Mouse (Mus musculus): ENCODE data around the gene Zfand2b. TPM values are rescaled to one million over a fixed set of nuclear protein-coding genes. Genes with fewer than 3 reads are reported as not detected.
A peak's percentile ranks its signal among the peaks of the same experiment; 100 is the strongest.

Zfand2b gene
- polyA plus RNA-seq, 1 experiment from 2014 or later, result 33.6 TPM

- Histone ChIP-seq H3K27ac (ENCODE audit: low read depth, low read length) (no peak overlapping the region), H3K27me3 (ENCODE audit: control insufficient read depth, insufficient read depth, low read length) (peaks cover 47% of the 10 kb centered on the region), H3K4me3 (ENCODE audit: low read depth, low read length) (no peak overlapping the region), H3K4me2 (no peak overlapping the region), H3K9ac (ENCODE audit: low read length) (no peak overlapping the region), H3K36me3 (ENCODE audit: control insufficient read depth, insufficient read depth, low read length) (peaks cover 4% of the 10 kb centered on the region; the same call in 1 of the 2 replicates), H3K9me3 (ENCODE audit: control insufficient read depth, low read length) (no peaks in the 10 kb centered on the region), H3K4me1 (ENCODE audit: control insufficient read depth, insufficient read depth, low read length) (peaks cover 11% of the 10 kb centered on the region)
- 82% methylated on average over 13 of the region's 13 CpGs for whole genome bisulfite sequencing
- ATAC-seq (ENCODE audit: low FRiP score) (no peak), DNase-seq (ENCODE audit: low spot score, missing footprints) (no peak)
Observed at GRCm38 (mm10) chr1:75216797-75217585, 48.5 kb downstream of the Zfand2b start.

- no peaks in the 10 kb centered on the region for H3K9me3 ChIP-seq (ENCODE audit: control insufficient read depth, low read length)
- no peak overlapping the region for H3K9ac ChIP-seq (ENCODE audit: low read length)
- H3K4me2 ChIP-seq, result peak overlapping the region; percentile 94; the same call in 1 of the 2 replicates
- peaks cover 11% of the 10 kb centered on the region for H3K4me1 ChIP-seq (ENCODE audit: control insufficient read depth, insufficient read depth, low read length)
- WGBS, result 9% methylated on average over 6 of the region's 6 CpGs
- no peak overlapping the region for H3K27ac ChIP-seq (ENCODE audit: low read depth, low read length)
- DNase-seq (ENCODE audit: low spot score, missing footprints) (peak; percentile 85), ATAC-seq (ENCODE audit: low FRiP score) (no peak)
- H3K36me3 ChIP-seq (ENCODE audit: control insufficient read depth, insufficient read depth, low read length), result peaks cover 4% of the 10 kb centered on the region; the same call in 1 of the 2 replicates
- H3K27me3 ChIP-seq (ENCODE audit: control insufficient read depth, insufficient read depth, low read length), result peaks cover 47% of the 10 kb centered on the region
- H3K4me3 ChIP-seq (ENCODE audit: low read depth, low read length), result peak overlapping the region; percentile 49; the same call in 1 of the 2 replicates
Observed at GRCm38 (mm10) chr1:75217893-75218226, 49.4 kb downstream of the Zfand2b start.

GRCm38 (mm10) chr1:75218227-75219001, 50.0 kb downstream of the Zfand2b start:
- peak; percentile 87 for DNase-seq (ENCODE audit: low spot score, missing footprints)
- Histone ChIP-seq H3K4me2 (peak overlapping the region; percentile 94), H3K27me3 (ENCODE audit: control insufficient read depth, insufficient read depth, low read length) (peaks cover 47% of the 10 kb centered on the region)

GRCm38 (mm10) chr1:75219078-75219477, 50.6 kb downstream of the Zfand2b start:
- H3K27ac ChIP-seq (ENCODE audit: low read depth, low read length), result no peak overlapping the region

More at GRCm38 (mm10) chr1:75218227-75219001, 50.0 kb downstream of the Zfand2b start:
- H3K9me3 ChIP-seq (ENCODE audit: control insufficient read depth, low read length), result no peaks in the 10 kb centered on the region
- peak overlapping the region; percentile 49 for H3K4me3 ChIP-seq (ENCODE audit: low read depth, low read length)
- peaks cover 11% of the 10 kb centered on the region for H3K4me1 ChIP-seq (ENCODE audit: control insufficient read depth, insufficient read depth, low read length)
- WGBS, result 3% methylated on average over 38 of the region's 38 CpGs
- H3K9ac ChIP-seq (ENCODE audit: low read length), result peak overlapping the region; percentile 36; the same call in 1 of the 2 replicates
- H3K36me3 ChIP-seq (ENCODE audit: control insufficient read depth, insufficient read depth, low read length), result peaks cover 4% of the 10 kb centered on the region; the same call in 1 of the 2 replicates
- H3K27ac ChIP-seq (ENCODE audit: low read depth, low read length), result no peak overlapping the region
- ATAC-seq (ENCODE audit: low FRiP score), result peak; percentile 58; the same call in 1 of the 2 replicates

GRCm38 (mm10) chr1:75219531-75219930, 51.1 kb downstream of the Zfand2b start, which contains the start of gene Tuba4a:
Gene Tuba4a (minus strand): TSS chr1:75219865.
- H3K4me2 ChIP-seq, result peak within 1 kb of the TSS; percentile 94
- H3K27ac ChIP-seq (ENCODE audit: low read depth, low read length), result no peak within 1 kb of the TSS
- 0 out of 2 replicates have a peak, but pooled peaks cover 2% of the 10 kb centered on the region for H3K36me3 ChIP-seq (ENCODE audit: control insufficient read depth, insufficient read depth, low read length)
- peaks cover 11% of the 10 kb centered on the region for H3K4me1 ChIP-seq (ENCODE audit: control insufficient read depth, insufficient read depth, low read length)
- WGBS, result under 1% methylated on average over 34 of the region's 34 CpGs
- DNase-seq (ENCODE audit: low spot score, missing footprints) (peak; percentile 94), ATAC-seq (ENCODE audit: low FRiP score) (peak; percentile 49; the same call in 1 of the 2 replicates)
- no peaks in the 10 kb centered on the region for H3K9me3 ChIP-seq (ENCODE audit: control insufficient read depth, low read length)
- H3K9ac ChIP-seq (ENCODE audit: low read length), result peak within 1 kb of the TSS; percentile 47
- peaks cover 47% of the 10 kb centered on the region for H3K27me3 ChIP-seq (ENCODE audit: control insufficient read depth, insufficient read depth, low read length)
- peak within 1 kb of the TSS; percentile 49 for H3K4me3 ChIP-seq (ENCODE audit: low read depth, low read length)

More at GRCm38 (mm10) chr1:75219078-75219477, 50.6 kb downstream of the Zfand2b start:
- H3K4me1 ChIP-seq (ENCODE audit: control insufficient read depth, insufficient read depth, low read length), result peaks cover 11% of the 10 kb centered on the region
- peaks cover 47% of the 10 kb centered on the region for H3K27me3 ChIP-seq (ENCODE audit: control insufficient read depth, insufficient read depth, low read length)
- WGBS, result under 1% methylated on average over 24 of the region's 24 CpGs
- H3K9ac ChIP-seq (ENCODE audit: low read length), result peak overlapping the region; percentile 47
- H3K36me3 ChIP-seq (ENCODE audit: control insufficient read depth, insufficient read depth, low read length), result 0 out of 2 replicates have a peak, but pooled peaks cover 4% of the 10 kb centered on the region
- no peaks in the 10 kb centered on the region for H3K9me3 ChIP-seq (ENCODE audit: control insufficient read depth, low read length)
- peak; percentile 94 for DNase-seq (ENCODE audit: low spot score, missing footprints)
- H3K4me2 ChIP-seq, result peak overlapping the region; percentile 94
- ATAC-seq (ENCODE audit: low FRiP score), result peak; percentile 81
- peak overlapping the region; percentile 49 for H3K4me3 ChIP-seq (ENCODE audit: low read depth, low read length)

Small RNAs within 50 kb of the gene (microRNA-seq; reads per million reads assigned to microRNA genes)
- gene Gm27943, result not detected

Other genes starting within 250 kb of the Zfand2b start
- 0.03 and 0.04 TPM in 2 replicates for gene Cfap65, start 233.0 kb upstream of the Zfand2b start, polyA plus RNA-seq (2014; fragmentation: Nextera tagmentation; extraction: Ambion mirVana)
- gene Ihh, start 217.0 kb upstream of the Zfand2b start, polyA plus RNA-seq (2014; fragmentation: Nextera tagmentation; extraction: Ambion mirVana), result 0.22 TPM in 1 of 2 replicates, not detected in the other
- 12.9 and 13.0 TPM in 2 replicates for gene Nhej1, start 43.4 kb upstream of the Zfand2b start, polyA plus RNA-seq (2014; fragmentation: Nextera tagmentation; extraction: Ambion mirVana)
- gene Slc23a3, start 34.8 kb upstream of the Zfand2b start, polyA plus RNA-seq (2014; fragmentation: Nextera tagmentation; extraction: Ambion mirVana), result not detected in 2 replicates
- 45.5 and 49.8 TPM in 2 replicates for gene Cnppd1, start 25.9 kb upstream of the Zfand2b start, polyA plus RNA-seq (2014; fragmentation: Nextera tagmentation; extraction: Ambion mirVana)
- 55.1 and 58.3 TPM in 2 replicates for gene Retreg2, start 25.9 kb upstream of the Zfand2b start, polyA plus RNA-seq (2014; fragmentation: Nextera tagmentation; extraction: Ambion mirVana)
- 25.3 and 29.2 TPM in 2 replicates for gene Abcb6, start 11.7 kb downstream of the Zfand2b start, polyA plus RNA-seq (2014; fragmentation: Nextera tagmentation; extraction: Ambion mirVana)
- 14.3 and 14.4 TPM in 2 replicates for gene Ankzf1, start 23.5 kb downstream of the Zfand2b start, polyA plus RNA-seq (2014; fragmentation: Nextera tagmentation; extraction: Ambion mirVana)
- 17.3 and 18.8 TPM in 2 replicates for gene Atg9a, start 23.6 kb downstream of the Zfand2b start, polyA plus RNA-seq (2014; fragmentation: Nextera tagmentation; extraction: Ambion mirVana)
- 18.3 and 19.4 TPM in 2 replicates for gene Glb1l, start 42.2 kb downstream of the Zfand2b start, polyA plus RNA-seq (2014; fragmentation: Nextera tagmentation; extraction: Ambion mirVana)
- gene Stk16, start 42.2 kb downstream of the Zfand2b start, polyA plus RNA-seq (2014; fragmentation: Nextera tagmentation; extraction: Ambion mirVana), result 110 and 116 TPM in 2 replicates
- gene Tuba4a, start 51.2 kb downstream of the Zfand2b start, polyA plus RNA-seq (2014; fragmentation: Nextera tagmentation; extraction: Ambion mirVana), result 7.9 and 9.6 TPM in 2 replicates
- gene A630095N17Rik, start 63.5 kb downstream of the Zfand2b start, polyA plus RNA-seq (2014; fragmentation: Nextera tagmentation; extraction: Ambion mirVana), result not detected in 2 replicates
- 15.9 and 18.1 TPM in 2 replicates for gene Dnajb2, start 67.8 kb downstream of the Zfand2b start, polyA plus RNA-seq (2014; fragmentation: Nextera tagmentation; extraction: Ambion mirVana)
- 4.2 and 4.4 TPM in 2 replicates for gene Ptprn, start 95.9 kb downstream of the Zfand2b start, polyA plus RNA-seq (2014; fragmentation: Nextera tagmentation; extraction: Ambion mirVana)
- 28.5 and 34.8 TPM in 2 replicates for gene Resp18, start 109.8 kb downstream of the Zfand2b start, polyA plus RNA-seq (2014; fragmentation: Nextera tagmentation; extraction: Ambion mirVana)
- gene Dnpep, start 149.3 kb downstream of the Zfand2b start, polyA plus RNA-seq (2014; fragmentation: Nextera tagmentation; extraction: Ambion mirVana), result 149 TPM in 2 replicates
- 0.52 and 0.68 TPM in 2 replicates for gene Des, start 191.7 kb downstream of the Zfand2b start, polyA plus RNA-seq (2014; fragmentation: Nextera tagmentation; extraction: Ambion mirVana)
- 13.4 and 15.2 TPM in 2 replicates for gene Speg, start 206.7 kb downstream of the Zfand2b start, polyA plus RNA-seq (2014; fragmentation: Nextera tagmentation; extraction: Ambion mirVana)